Mouse (Mus musculus): ENCODE data around the gene Irf2. TPM values are rescaled to one million over a fixed set of nuclear protein-coding genes. Genes with fewer than 3 reads are reported as not detected.
"Not testable (repeated sequence)": the region's sequence is repeated elsewhere in the genome, so short reads cannot be mapped to it uniquely, and the experiment has no call there.

Gene Irf2
- polyA plus RNA-seq, 2 experiments from 2014 or later: 244 to 267 TPM

- not testable (repeated sequence) for ATAC-seq
Measured at GRCm38 (mm10) chr8:46729671-46730070, 9.9 kb upstream of the Irf2 start.

- no peak for ATAC-seq
Measured at GRCm38 (mm10) chr8:46732381-46732915, 7.1 kb upstream of the Irf2 start.

- no peak for ATAC-seq
Measured at GRCm38 (mm10) chr8:46733603-46734002, 5.9 kb upstream of the Irf2 start.

DNA sequence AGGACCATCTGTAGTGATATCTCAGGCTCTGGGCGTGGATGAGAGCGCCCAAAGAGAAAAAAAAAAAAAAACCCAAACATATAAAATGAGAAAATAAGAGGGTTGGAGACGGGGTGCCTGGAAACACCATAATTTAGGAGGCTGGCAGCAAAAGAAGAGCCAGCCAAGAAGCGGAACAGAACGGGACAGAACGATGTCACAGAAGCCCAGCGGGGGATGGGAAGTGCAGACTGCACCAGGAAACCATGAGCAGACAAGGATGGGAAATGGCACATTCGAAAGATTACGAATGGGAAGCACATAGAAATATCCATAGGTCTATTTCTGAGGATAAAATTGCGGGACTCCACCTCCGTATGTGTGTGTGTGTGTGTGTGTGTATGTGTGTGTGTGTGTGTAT lies 4.0 kb upstream of the Irf2 start:
- no peak for ATAC-seq

- no peak for ATAC-seq
Measured at GRCm38 (mm10) chr8:46736260-46736659, 3.3 kb upstream of the Irf2 start.

GRCm38 (mm10) chr8:46737421-46737820 lies 2.1 kb upstream of the Irf2 start:
- no peak for ATAC-seq

- ATAC-seq: no peak
Measured at GRCm38 (mm10) chr8:46737907-46738306, 1.6 kb upstream of the Irf2 start.

DNA sequence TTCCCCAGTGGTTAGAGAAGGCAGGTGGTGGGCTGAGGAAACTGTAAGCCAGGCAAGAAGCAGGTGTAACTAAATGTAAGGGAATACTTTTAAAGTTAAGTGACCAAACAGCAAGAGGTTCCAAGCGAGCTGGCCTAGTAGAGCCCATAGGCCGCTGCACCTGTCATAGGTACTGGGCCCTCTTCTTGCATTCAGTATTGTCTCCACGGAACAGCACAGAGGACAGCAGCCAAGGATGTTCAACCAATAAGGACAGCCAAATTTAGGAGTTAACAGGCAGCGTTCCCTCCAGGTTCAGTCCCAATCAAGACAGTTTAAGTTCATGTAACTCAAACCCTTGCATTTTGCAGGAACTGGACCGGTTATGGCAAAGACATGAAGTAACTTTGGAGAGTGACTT lies 931 bp upstream of the Irf2 start:
- ATAC-seq: no peak

GRCm38 (mm10) chr8:46739956-46740512 lies 502 bp downstream of the Irf2 start:
- ATAC-seq: peak; percentile 40

GRCm38 (mm10) chr8:46740513-46741280 lies 1.2 kb downstream of the Irf2 start:
- peak; percentile 13 for ATAC-seq

DNA sequence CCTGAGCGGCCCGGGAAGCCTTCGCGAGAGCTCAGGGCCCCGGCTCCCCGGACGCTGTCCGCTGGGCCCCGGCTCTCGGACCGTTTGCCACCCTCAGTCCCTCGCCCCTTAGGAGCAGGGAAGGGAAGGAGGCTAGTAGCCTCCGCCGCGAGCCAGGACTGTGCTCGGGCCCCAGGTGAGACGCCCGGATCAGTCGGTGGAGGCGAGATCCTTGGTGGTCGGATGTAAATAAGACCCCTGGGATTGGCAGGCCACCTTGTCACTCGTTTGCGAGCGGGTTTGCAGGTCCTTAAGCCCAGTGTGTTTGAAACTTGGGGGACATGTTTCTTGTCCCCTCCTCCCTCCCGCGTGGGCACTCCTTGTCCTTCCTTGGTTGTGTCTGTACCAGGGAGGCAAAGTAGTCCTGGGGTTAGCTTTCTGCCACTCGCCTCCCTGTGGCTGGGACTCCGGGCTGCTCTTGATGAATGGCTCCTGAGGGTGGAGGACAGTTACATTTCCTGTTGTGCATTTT lies 1.8 kb downstream of the Irf2 start:
- ATAC-seq: peak; percentile 8

- no peak for ATAC-seq
Measured at GRCm38 (mm10) chr8:46741991-46742690, 2.6 kb downstream of the Irf2 start.

DNA sequence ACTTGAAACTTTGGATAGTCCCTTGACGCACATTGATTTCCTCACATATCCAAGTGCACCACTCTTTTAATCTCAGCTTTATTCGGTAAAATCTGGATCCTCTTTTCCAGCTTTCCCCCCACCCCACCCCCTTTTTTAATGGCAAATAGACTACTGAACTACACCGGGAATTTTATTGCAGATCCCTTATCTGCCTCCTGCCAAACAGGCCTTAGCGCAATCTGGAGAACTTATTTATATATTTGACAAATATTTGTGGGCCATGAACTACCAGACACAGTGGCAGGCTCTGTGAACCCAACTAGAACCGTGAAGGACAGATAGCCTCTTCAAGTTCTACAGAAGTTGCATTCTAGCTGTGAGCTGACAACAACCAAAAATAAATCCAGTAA lies 3.2 kb downstream of the Irf2 start:
- no peak for ATAC-seq

GRCm38 (mm10) chr8:46745464-46745863 lies 5.9 kb downstream of the Irf2 start:
- ATAC-seq: no peak

DNA sequence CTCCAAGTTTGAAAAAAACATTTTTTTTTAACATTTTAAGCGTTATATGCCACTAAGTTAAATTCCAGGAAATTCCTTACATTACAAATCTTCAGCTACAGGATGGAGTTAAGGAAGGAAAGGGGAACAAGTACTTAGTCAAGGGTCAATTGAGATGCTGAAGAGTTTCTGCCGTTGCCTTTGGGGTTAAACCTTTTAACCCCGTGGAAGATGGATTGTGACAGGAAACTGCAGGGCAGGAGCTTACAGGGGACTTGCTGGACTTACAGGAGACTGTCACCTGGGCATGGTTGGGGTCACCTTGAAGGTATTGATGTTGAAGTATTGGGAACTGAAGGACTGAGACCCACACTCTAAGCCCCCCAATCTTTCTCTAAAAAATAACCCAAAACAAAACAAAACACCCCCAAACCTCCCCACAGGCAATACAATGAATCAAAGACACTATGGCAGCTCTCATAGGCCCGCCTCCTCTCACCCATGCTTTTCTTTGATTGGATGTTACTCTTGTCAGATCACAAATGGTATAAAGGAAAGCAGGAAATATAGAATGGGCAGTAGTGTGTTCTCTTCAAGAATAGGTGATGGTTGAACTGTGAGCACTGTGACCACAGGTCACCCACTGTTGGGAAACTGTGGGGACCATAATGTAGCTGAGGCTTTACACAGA lies 7.9 kb downstream of the Irf2 start:
- peak; percentile 88 for ATAC-seq

- no peak for ATAC-seq
Measured at GRCm38 (mm10) chr8:46750000-46750399, 10.5 kb downstream of the Irf2 start.

DNA sequence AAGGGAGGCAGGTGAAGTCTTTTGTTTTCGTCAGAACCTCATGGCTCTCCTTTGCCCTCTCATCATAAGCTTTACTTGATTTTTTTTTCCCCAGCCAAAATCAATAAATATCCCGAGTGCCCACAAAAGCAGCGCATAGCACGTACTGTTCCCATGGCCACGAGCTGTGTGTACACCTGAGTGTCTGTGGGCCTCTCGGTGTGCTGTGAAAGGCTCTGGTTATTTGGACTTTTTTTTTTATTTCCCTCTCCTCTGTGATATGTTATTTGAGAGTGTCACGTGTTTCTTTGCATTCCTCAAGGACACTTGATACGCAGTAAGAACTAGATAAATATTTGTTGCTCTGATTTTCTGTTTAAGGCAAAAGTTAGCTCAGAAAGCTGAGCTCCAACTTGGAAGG lies 11.0 kb downstream of the Irf2 start:
- ATAC-seq: no peak

DNA sequence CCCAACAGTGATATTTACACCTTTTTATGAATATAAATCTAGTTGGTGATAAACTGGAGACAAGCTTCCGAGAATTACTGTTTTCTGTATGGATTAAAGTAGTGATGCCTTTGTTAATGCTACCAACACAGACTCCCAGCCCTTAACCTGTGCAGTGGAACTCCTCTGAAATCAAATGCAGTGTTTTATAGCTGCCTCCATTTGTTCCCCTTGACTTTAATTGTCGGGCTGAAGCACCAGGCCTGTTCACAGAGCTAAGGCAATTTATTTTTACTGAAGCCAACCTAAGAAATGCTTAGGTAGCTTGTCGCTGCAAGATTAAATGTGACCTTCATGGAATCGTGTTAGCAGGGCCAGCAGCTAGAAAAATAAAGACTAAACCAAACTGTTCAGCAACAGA lies 11.6 kb downstream of the Irf2 start:
- no peak for ATAC-seq

- peak; percentile 20 for ATAC-seq
Measured at GRCm38 (mm10) chr8:46752986-46753385, 13.5 kb downstream of the Irf2 start.

DNA sequence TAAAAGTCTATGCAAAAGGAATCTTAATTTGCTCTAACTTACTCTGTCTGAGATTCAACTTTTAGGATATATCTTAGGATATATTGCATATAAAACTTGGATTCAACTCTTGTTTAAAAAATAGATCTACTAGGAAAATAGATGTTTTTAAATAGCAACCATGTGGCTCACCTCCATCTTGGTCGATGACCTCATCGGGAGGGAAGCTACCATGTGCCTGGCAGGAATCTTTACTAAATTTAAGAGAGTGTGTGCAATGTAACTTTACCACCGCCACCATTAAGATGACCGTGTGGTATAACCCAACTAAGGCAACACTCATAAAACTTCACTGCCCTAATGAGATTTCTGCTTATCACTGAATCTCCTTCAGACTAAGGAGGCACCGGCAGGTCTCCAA lies 14.8 kb downstream of the Irf2 start:
- no peak for ATAC-seq

- peak; percentile 93 for ATAC-seq
Measured at GRCm38 (mm10) chr8:46755731-46756333, 16.3 kb downstream of the Irf2 start.

DNA sequence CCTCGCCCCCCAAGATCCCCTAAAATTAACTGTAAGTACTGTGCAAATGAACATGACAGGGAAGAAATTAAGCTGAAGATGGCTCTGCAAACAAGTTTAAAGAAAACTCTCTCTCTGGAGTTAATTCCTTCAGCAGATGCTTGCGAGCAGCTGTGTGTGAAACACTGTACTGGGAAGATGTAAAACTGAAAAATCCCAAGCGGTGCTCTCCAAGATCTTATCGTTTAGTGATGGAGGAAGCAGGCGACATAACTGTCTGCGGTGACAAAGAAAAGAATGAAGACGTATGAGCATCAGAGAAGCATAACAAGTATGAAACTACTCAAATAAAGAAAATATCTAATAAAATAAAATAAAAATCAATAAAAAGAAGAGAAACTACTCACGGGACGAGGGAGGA lies 18.1 kb downstream of the Irf2 start:
- no peak for ATAC-seq

Measured in CD4-positive, CD25-positive, alpha-beta regulatory T cell, adult 4 months (primary cell).